In the genomic region with DNA sequence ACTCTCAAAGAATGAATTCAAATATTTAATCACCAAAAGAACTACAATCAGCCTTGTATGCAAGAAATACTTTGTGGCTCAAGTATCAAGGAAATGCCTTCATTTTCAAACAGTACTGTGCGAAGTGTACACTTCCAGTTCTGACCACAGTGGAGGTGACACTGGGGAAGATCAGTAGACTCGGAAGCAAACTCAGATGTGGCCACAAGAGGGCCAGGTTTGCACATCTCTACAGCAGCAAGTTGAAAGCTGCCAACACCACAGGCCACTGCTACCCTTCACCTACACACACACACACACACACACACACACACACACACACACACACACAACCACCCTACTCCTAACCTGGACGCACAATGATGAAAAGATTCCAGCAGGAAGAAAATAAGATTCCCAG, we compare ENCODE assay signal across 9 mouse cellular contexts.
DNase-seq lines count a peak whose midpoint lies in the region; ATAC-seq and TF ChIP-seq lines count a peak whose summit lies in the region.
"Had no signal": no experiment of that assay in that cellular context is flagged by ENCODE, and none has a peak within 500 bp of the region (broad histone marks: within the 10 kb centered on the region; RNA-seq: fewer than 3 reads in every experiment).

No protein-coding gene starts in this region.

- peak; percentile 72 for TF ChIP-seq CTCF in kidney, adult 2 months (conservative IDR thresholded peaks at IDR 0.05; ENCODE audit: insufficient read depth, insufficient read length, low read depth, low read length)
- TF ChIP-seq CTCF in liver, postnatal 0 days (IDR thresholded peaks at IDR 0.05; ENCODE audit: low read depth): peak; percentile 64

- H3K9ac ChIP-seq in liver, embryonic 12.5 days: no peak overlapping the region
- H3K9ac ChIP-seq in liver, postnatal 0 days (replicated peaks): no peak overlapping the region
- H3K9ac ChIP-seq: embryonic facial prominence, embryonic 13.5 days had no signal

- H3K4me3 ChIP-seq in liver, embryonic 12.5 days: no peak overlapping the region
- H3K4me3 ChIP-seq in kidney, adult 2 months (ENCODE audit: insufficient read depth, low read depth, low read length): no peak overlapping the region
- H3K4me3 ChIP-seq in liver, postnatal 0 days (ENCODE audit: low read depth, low read length): no peak overlapping the region
- H3K4me3 ChIP-seq: embryonic facial prominence, embryonic 13.5 days had no signal

- no peak overlapping the region for H3K27ac ChIP-seq in liver, embryonic 12.5 days
- no peak overlapping the region for H3K27ac ChIP-seq in kidney, adult 2 months (ENCODE audit: insufficient read depth, low read depth, low read length)
- H3K27ac ChIP-seq in liver, postnatal 0 days (ENCODE audit: low read depth): no peak overlapping the region
- H3K27ac ChIP-seq: embryonic facial prominence, embryonic 13.5 days had no signal

- H3K36me3 ChIP-seq in liver, embryonic 12.5 days: no peaks in the 10 kb centered on the region
- H3K36me3 ChIP-seq in kidney, adult 2 months (ENCODE audit: control insufficient read depth, insufficient read depth, low read length): no peaks in the 10 kb centered on the region
- H3K36me3 ChIP-seq in liver, postnatal 0 days (replicated peaks; ENCODE audit: insufficient read depth, low read length): no peaks in the 10 kb centered on the region
- H3K36me3 ChIP-seq: embryonic facial prominence, embryonic 13.5 days had no signal

- H3K27me3 ChIP-seq in liver, embryonic 12.5 days (replicated peaks): no peaks in the 10 kb centered on the region
- H3K27me3 ChIP-seq in kidney, adult 2 months (replicated peaks; ENCODE audit: control insufficient read depth, insufficient read depth, low read length): no peaks in the 10 kb centered on the region
- no peaks in the 10 kb centered on the region for H3K27me3 ChIP-seq in liver, postnatal 0 days (ENCODE audit: insufficient read depth, low read length)
- H3K27me3 ChIP-seq: embryonic facial prominence, embryonic 13.5 days had no signal

- WGBS in liver, embryonic 12.5 days (ENCODE audit: insufficient replicate concordance): 44% methylated on average over 3 of the region's 3 CpGs
- WGBS in kidney, adult 2 months: 29% methylated on average over 3 of the region's 3 CpGs
- 37% methylated on average over 3 of the region's 3 CpGs for WGBS in liver, postnatal 0 days (ENCODE audit: insufficient replicate concordance)

- TF ChIP-seq POLR2A in kidney, adult 2 months (IDR thresholded peaks at IDR 0.05; ENCODE audit: low read depth, low read length): no peak

- H3K4me2 ChIP-seq in liver, embryonic 12.5 days: no peak overlapping the region
- no peak overlapping the region for H3K4me2 ChIP-seq in liver, postnatal 0 days (ENCODE audit: low read depth, low read length)
- H3K4me2 ChIP-seq: embryonic facial prominence, embryonic 13.5 days had no signal

- no peaks in the 10 kb centered on the region for H3K9me3 ChIP-seq in liver, embryonic 12.5 days (replicated peaks)
- no peaks in the 10 kb centered on the region for H3K9me3 ChIP-seq in liver, postnatal 0 days (ENCODE audit: low read length)
- H3K9me3 ChIP-seq: embryonic facial prominence, embryonic 13.5 days had no signal

- TF ChIP-seq EP300 in liver, postnatal 0 days (IDR thresholded peaks at IDR 0.05; ENCODE audit: low read depth): no peak

- DNase-seq in liver (peak; percentile 6), ZHBTc4 (ENCODE audit: low read depth, low spot score) (peak; percentile 76)
- peak; percentile 65 for DNase-seq in embryo, embryonic 10.5 days (ENCODE audit: low spot score)
- DNase-seq in kidney, adult 2 months: peak; percentile 61
- DNase-seq in liver, postnatal 0 days: peak; percentile 60
- DNase-seq in right cerebral cortex, adult 18-20 months: peak; percentile 68

- no peaks in the 10 kb centered on the region for H3K4me1 ChIP-seq in liver, embryonic 12.5 days
- no peaks in the 10 kb centered on the region for H3K4me1 ChIP-seq in kidney, adult 2 months (ENCODE audit: control insufficient read depth, insufficient read depth, low read length)
- no peaks in the 10 kb centered on the region for H3K4me1 ChIP-seq in liver, postnatal 0 days (ENCODE audit: insufficient read depth)
- H3K4me1 ChIP-seq: embryonic facial prominence, embryonic 13.5 days had no signal

- ATAC-seq in liver, embryonic 12.5 days: no peak
- peak; percentile 58; the same call in 1 of the 2 replicates for ATAC-seq in liver, postnatal 0 days
- ATAC-seq in inflammation-experienced regulatory T-cells, adult 6 months: no peak

Comparison
In these comparisons a context has a peak if more than half of its experiments do, and no peak if none do; other contexts are left out.
1. DNase-seq: peak in every context shown above with its lines; median percentile 76 in ZHBTc4; 68 in right cerebral cortex, adult 18-20 months; 65 in embryo, embryonic 10.5 days; 61 in kidney, adult 2 months; 60 in liver, postnatal 0 days; 6 in liver.